Mouse (Mus musculus) Muller cell, postnatal 12 days (primary cell): ENCODE results near the gene Pold1.

Experiments used
- DNase-seq: peaks from one replicate; pipeline ENCODE4 v3.0.0-alpha.2; 2015; ENCODE audit errors: inconsistent ontology term

Gene Pold1

GRCm38 (mm10) chr7:44547041-44547440 lies 1.6 kb downstream of the Pold1 start:
- no peak for DNase-seq

GRCm38 (mm10) chr7:44546274-44546673 lies 2.4 kb downstream of the Pold1 start:
- no peak for DNase-seq

GRCm38 (mm10) chr7:44543071-44543470 lies 5.6 kb downstream of the Pold1 start:
- no peak for DNase-seq

- DNase-seq, result no peak
These were observed 6.1 kb downstream of the Pold1 start for GRCm38 (mm10) chr7:44542555-44542954.

GRCm38 (mm10) chr7:44538756-44539624 lies 9.7 kb downstream of the Pold1 start:
- DNase-seq, result no peak

DNA sequence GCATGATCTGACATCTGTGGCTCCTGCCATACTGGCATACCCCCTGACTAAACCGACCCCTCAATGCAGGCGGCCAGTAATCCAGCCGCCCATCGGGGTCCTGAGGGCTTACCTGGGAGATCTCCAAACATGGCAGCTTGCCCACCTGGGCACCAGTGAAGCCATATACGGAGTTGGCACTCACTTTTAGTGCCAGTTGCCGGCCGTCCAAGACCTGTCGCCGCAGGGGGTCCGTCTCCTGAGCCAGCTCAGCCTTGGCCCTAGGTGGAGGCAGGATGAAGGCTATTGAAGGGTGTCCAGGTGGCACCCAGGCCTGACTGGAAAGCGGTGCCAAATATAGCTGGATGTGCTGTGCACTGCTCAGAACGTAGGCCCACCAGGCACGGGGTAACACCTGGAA lies 11.2 kb downstream of the Pold1 start:
- no peak for DNase-seq

DNA sequence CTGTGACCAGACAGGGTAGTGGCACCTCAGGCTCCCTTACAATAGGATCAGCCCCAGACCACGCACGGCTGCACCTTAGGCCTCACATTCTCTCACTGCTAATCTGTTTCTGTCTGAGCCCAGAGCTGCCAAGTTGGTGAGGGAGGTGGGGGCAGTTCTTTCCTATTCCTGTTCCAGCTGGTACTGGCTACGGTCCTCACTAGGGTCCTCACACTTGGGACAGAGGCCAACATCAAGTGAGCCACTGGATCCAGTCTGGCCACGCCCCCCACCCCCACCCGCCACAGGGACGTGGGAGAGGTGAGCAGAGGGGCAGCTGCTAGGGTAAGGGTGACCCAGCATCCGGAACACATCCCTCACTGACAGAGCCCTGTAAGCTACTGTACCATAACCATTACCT lies 11.6 kb downstream of the Pold1 start:
- DNase-seq, result no peak

DNA sequence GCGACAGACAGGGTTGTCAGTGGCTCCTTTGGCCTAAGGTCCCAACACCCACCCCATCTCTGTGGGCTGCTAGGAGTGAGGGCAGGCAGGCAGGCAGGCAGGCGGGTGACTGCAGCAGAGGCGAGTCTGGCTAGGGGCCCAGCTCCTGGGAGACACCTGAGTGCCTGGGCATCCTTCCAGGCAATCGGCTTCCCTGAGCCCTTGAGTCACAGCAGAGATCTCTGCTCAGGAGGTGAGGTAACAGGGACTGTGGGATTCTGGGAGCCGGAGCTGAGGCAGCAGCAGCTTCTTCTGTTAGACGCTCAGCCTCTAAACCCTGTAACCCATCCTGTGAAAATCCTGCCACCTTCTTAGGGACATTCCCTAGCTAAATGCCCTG lies 12.1 kb downstream of the Pold1 start:
- no peak for DNase-seq

DNA sequence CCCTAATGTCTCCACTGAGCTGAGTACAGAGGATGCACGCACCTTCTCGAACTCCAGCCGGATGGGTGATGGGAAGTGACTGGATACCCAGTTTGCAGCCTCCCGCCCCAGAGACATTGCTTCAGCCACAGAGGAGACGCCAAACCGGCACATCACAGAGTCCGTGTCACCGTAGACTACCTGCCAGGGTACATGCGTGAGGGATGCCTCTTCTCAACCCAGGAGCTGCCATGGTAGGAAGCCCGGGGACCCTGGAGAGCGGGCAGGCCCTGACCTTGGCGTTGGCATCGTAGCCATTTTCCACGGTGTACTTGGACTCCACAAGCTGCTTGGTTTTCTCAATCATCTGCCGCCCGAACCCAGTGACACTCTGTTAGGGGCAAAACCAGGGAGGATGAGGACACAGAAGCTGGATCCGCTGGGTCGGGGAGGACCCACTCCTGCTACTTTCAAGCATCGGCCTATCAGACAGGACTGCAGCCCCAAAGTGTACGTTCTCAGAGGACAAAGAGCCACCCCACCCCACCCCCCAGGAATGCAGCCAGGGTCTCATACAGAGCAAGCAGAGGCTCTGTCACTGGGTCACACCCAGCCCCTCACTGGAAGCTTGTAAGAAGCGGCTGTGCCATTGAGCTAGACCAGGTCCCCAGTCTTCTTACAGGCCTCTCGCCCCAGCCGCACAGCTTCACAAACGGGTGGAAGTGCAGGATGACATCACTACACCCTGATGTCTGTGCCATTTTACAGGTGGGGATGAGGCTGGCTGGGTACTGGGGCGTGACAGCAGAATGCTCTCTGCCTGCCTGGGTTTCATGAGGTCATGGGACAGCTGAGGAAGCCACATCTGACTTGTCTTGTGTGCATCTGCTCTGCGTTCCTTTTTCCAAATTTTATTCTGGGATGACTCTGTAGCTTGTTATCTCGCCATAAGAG lies 12.7 kb downstream of the Pold1 start:
- DNase-seq, result no peak

DNA sequence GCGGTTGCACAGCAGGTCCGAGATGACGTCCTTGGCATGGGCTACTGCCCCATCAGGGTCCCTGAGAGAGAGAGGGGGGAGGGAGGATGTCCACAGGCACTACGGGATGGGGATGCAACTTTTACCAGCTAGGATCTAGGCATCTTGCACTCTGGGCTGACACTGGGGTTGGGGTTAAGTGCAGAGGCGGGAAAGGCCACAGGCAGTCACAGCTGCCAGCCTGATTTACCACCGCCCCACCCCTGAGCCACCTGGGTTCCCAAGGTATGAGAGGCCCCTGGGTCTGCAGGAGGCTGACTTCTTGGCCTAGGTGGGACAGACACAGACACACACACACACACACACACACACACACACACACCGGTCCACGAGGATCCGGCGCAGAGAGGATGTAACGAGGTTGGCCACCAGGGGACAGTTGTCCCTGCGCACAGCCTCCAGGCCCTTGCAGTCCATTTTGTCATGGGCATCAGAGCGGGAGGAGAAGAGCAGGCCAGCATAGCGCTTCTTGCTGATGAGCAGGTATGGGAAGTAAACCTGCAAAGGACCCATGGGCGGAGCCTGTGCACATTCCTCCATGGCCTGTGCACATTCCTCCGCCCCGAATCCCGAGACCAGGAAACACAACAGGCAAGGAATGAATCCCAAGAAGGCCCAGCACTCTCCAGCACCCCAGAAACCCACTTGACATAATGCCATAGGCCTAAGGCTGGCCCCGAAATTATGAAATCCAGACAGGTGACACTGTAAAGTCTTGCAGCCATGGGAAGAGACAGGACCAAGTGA lies 13.8 kb downstream of the Pold1 start:
- DNase-seq, result no peak

GRCm38 (mm10) chr7:44534242-44534641 lies 14.4 kb downstream of the Pold1 start:
- DNase-seq, result no peak

GRCm38 (mm10) chr7:44533746-44534045 lies 15.0 kb downstream of the Pold1 start:
- no peak for DNase-seq

DNA sequence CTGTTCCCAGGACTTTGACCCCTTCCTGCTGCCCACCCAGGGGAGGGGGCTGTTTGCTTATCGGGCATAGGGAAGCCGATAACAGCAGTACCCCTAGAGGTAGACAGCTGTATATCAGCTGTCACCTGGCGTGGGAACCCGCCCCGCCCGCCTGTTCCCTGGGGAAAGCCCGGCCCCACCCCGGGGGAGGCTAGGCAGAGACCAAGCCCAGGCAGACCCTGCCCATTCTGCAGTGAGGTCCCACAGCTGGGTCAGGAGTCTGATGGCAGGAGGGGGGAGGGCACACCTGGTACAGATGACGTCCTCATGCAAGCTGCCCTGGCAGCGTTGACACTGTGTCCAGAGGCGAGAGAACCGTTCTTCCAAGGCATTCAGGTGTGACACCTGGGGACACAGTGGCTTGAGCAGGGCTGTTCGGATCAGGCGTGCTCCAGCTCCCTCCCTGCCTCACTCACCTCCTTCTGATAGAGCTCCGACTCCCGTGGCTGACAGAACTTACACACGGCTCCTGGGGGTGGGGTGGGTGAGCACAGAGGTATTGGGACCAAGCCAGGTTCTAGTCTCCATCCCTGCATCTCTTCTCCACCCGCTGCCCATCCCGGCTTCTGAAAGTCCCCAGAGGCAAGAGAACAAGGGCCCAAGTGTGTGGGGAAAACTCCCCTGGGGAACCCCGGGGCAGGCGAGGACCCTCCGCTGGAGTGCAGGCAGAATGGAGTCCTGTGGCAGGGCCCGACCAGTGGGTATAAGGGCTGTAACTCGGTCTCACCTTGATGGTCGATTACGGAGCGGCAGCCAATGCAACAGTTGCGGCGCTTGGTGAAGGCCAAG lies 15.5 kb downstream of the Pold1 start:
- no peak for DNase-seq

- no peak for DNase-seq
These were observed 16.5 kb downstream of the Pold1 start, which contains the start of gene Spib for GRCm38 (mm10) chr7:44531946-44532732. Gene Spib, minus strand, starts transcription at chr7:44532071.

- no peak for DNase-seq
These were observed 17.4 kb downstream of the Pold1 start for GRCm38 (mm10) chr7:44531207-44531606.

- no peak for DNase-seq
These were observed 18.1 kb downstream of the Pold1 start for GRCm38 (mm10) chr7:44530507-44530906.

- no peak for DNase-seq
These were observed 19.1 kb downstream of the Pold1 start for GRCm38 (mm10) chr7:44529518-44529917.

DNA sequence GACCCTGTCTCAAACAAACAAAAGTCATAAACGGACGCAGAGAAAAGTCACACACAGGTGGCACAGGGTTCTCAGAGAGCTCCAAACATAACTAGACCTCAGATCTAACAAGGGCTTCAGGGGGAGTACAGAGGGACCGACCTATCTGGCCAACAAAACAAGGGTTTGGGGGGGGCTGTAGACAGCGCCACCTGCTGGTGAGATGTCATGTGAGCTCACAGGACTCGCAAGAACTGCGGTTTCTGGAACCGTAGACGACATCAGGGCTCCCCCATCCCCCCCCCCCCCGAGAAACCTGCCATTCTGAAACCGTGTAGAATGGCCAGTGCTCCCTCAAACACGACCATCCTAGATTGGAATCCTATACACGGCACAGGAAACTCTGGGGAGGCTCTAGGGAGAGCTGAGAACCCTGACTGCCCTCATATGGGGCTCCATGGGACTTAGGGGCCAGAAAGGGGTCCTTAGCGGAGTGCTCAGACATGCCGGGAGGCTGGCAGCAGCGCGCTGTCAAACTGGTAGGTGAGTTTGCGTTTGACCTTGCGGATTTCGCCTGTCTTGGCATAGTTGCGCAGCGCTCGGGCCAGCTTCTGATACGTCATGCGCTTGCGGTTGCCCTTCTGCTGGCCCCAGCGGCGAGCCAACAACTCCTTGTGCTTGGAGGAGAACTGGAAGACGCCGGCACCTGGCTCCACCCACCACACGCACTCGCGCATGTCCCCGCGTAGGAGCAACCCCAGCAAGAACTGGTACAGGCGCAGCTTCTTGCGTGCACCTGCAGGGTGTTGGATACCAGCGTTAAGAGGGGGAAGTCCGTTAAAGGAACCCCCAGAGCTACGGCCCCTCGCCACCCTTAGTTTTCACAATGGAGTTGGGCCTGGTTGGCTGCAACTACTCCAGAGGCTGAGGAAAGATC lies 20.9 kb downstream of the Pold1 start:
- DNase-seq, result peak; percentile 62
